Mouse (Mus musculus): ENCODE data around the gene Txndc8.

DNA sequence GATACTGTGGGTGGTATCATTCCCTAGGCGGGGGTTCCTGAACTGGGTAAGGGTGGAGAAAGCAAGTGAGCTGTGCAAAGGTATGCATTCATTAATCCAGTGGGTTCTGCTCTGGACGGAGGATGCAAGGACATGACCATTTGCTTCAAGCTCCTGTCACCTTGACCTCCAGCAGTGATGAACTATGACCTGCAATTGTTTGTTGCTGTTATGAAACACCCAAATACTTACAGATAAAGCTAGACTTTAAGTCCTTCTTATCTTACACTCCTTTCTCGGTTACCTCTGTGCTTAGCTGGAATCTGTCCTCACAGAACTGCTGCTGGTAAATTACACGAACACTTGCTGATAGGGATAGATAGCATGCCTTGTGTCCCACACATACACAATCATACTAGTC lies 68.3 kb downstream of the Txndc8 start:
- no peak for TF ChIP-seq POLR2A (IDR thresholded peaks at IDR 0.05; ENCODE audit: borderline replicate concordance, extremely low read depth, insufficient read depth, insufficient read length, poor library complexity, severe bottlenecking)
- TF ChIP-seq CTCF (IDR thresholded peaks at IDR 0.05; ENCODE audit: borderline replicate concordance, extremely low read depth, insufficient read depth, insufficient read length): no peak
